Mouse (Mus musculus) intestine, postnatal 0 days (tissue): ENCODE measurements at regions not wholly inside any gene's neighbourhood (a gene's known extent, or its start where the extent isn't known, plus 50 kb on each side); places are given as distances from the start of the nearest gene placed in this dataset.

Source experiments
- ATAC-seq: fragments of 200-750 bp; cut with Nextera tagmentation; 2 replicates; pipeline ENCODE4 v1.8.0; 2017; ENCODE audit warnings: mild to moderate bottlenecking, moderate TSS enrichment, moderate library complexity
- H3K27ac ChIP-seq: fragments of 300-500 bp; sonication (generic); 2 replicates; pipeline ENCODE4 v1.5.1; 2014; ENCODE audit warnings: mild to moderate bottlenecking, low read depth, low read length, moderate library complexity
- H3K27me3 ChIP-seq: fragments of 300-500 bp; sonication (generic); replicated peaks from 2 replicates; pipeline ENCODE4 v1.6.1; 2014; ENCODE audit warnings: low read length, mixed read lengths; ENCODE audit not compliant: control insufficient read depth, insufficient read depth
- H3K36me3 ChIP-seq: fragments of 300-500 bp; sonication (generic); 2 replicates; pipeline ENCODE4 v1.6.1; 2014; ENCODE audit warnings: mild to moderate bottlenecking, moderate library complexity; ENCODE audit not compliant: control insufficient read depth, insufficient read depth
- H3K4me1 ChIP-seq: fragments of 300-500 bp; sonication (generic); replicated peaks from 2 replicates; pipeline ENCODE4 v1.6.1; 2014; ENCODE audit warnings: antibody characterized with exemption, low read length, mixed read lengths; ENCODE audit not compliant: control insufficient read depth, insufficient read depth
- H3K4me2 ChIP-seq: fragments of 300-500 bp; sonication (generic); replicated peaks from 2 replicates; pipeline ENCODE4 v1.6.1; 2014; ENCODE audit warnings: low read depth, mild to moderate bottlenecking, moderate library complexity
- H3K4me3 ChIP-seq: fragments of 300-500 bp; sonication (generic); 2 replicates; pipeline ENCODE4 v1.5.1; 2014; ENCODE audit warnings: low read depth, low read length
- H3K9ac ChIP-seq: fragments of 300-500 bp; sonication (generic); 2 replicates; pipeline ENCODE4 v1.6.1; 2014; ENCODE audit warnings: mild to moderate bottlenecking, low read depth, low read length
- H3K9me3 ChIP-seq: fragments of 300-500 bp; sonication (generic); 2 replicates; pipeline ENCODE4 v1.6.1; 2016; ENCODE audit warnings: mixed run types; ENCODE audit not compliant: control insufficient read depth
- CTCF ChIP-seq: sonication (generic); IDR thresholded peaks from 2 replicates; pipeline ENCODE4 v1.5.1; 2016; ENCODE audit warnings: low read depth, mild to moderate bottlenecking, control low read depth, antibody characterized with exemption, moderate library complexity
- WGBS: fragments of 180-500 bp; shearing (Covaris S2); extraction: QIAGEN DNeasy Blood & Tissue Kit; methylation state at CpG from one replicate; pipeline ENCODE4 v1.1.7; 2014; 5-methylcytosine and 5-hydroxymethylcytosine counted together

DNA sequence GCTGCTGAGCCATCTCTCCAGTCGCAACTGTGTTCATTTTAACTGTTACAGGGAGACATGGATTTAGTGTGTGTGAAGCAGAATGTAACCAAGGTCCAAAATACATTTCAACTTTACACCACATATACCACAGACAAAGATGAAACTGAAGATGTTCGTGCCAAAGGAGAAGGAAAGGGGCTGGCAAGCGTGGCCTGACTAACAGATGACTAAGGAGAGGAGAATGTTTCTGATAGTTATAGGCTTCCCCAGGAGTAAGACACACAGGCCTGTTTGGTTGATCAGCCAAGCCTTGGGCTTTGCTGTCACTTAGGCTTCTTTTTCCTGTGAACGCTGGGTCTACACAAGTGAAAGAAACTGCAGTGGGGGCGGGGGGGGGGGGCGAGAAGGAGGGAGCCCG, 189.8 kb downstream of the Btg1 start:
- Histone ChIP-seq H3K27me3 (no peaks in the 10 kb centered on the region), H3K27ac (no peak overlapping the region), H3K9ac (no peak overlapping the region), H3K36me3 (no peaks in the 10 kb centered on the region), H3K9me3 (no peaks in the 10 kb centered on the region), H3K4me2 (no peak overlapping the region), H3K4me3 (no peak overlapping the region), H3K4me1 (no peaks in the 10 kb centered on the region)
- no peak for ATAC-seq
- no peak for TF ChIP-seq CTCF
- 70% methylated on average over 5 of the region's 7 CpGs for WGBS

DNA sequence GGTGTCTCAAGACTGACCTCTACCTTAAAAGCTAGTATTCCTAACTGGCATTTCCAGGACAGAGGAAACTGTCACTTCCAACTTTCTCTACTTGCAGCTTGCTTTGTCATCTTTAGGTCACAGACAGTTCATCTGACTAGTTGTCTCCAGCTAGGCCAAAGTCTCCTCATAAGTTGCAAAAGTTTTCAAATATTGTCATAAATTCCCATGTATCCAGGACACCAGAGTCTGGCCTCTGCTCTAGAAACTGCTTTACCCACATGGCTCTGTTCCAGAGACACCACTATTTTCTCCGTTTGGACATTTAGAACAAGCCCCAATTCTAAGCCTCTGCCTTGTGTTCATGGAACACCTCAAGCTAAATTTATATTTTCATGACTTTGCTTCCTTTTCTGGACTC, 205.0 kb downstream of the Btg1 start:
- ATAC-seq: no peak
- Histone ChIP-seq H3K9ac (no peak overlapping the region), H3K27me3 (no peaks in the 10 kb centered on the region), H3K4me2 (no peak overlapping the region), H3K27ac (no peak overlapping the region), H3K36me3 (no peaks in the 10 kb centered on the region), H3K4me1 (no peaks in the 10 kb centered on the region), H3K4me3 (no peak overlapping the region), H3K9me3 (no peaks in the 10 kb centered on the region)
- TF ChIP-seq CTCF: no peak
- 49% methylated on average over 1 of the region's 1 CpGs for WGBS

DNA sequence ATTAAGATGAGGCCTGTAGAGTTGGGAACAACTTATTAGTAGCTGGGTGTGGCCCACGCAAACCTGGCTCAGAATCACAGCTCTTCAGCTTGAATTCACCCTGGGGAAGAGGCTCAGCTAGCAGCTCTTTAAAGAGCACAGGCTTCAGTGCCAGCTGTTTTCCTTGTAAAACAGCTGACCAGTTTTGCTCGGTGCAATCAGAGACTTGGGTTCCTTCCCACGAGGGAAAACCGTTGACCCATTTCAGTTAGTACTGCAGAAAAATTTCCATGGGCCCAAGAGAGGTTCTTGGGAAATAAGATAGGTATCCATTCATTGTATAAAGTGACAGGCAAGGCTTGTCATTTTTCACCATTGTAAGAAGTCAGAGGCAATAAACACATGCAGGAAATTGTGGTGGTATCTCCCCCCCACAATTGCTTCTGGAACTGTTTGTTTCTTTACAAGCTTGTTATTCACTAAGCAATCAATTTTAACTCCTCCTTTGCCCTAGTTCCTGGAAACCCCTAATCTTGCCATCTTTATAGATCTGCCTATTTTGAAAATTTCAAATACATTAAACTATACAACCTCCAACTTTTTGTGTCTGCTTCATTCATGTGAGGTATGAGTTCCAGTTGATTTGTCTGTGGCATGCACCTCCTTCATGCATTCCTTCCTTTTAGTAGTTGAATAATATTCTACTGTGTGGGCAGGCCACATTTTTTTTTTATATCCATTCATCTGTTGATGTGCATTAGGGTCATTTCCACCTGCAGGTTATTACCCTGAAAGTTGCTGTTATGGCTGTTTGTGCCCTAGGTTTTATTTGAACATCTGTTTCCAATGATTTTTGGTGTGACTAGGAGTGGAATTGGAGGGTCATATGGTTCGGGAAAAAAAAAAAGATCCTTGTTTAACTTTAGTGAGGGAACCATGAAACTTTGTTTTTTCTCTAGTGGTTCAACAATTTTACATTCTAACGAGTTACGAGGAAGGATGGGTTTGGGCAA, 205.8 kb downstream of the Btg1 start:
- no peak overlapping the region for H3K4me3 ChIP-seq

DNA sequence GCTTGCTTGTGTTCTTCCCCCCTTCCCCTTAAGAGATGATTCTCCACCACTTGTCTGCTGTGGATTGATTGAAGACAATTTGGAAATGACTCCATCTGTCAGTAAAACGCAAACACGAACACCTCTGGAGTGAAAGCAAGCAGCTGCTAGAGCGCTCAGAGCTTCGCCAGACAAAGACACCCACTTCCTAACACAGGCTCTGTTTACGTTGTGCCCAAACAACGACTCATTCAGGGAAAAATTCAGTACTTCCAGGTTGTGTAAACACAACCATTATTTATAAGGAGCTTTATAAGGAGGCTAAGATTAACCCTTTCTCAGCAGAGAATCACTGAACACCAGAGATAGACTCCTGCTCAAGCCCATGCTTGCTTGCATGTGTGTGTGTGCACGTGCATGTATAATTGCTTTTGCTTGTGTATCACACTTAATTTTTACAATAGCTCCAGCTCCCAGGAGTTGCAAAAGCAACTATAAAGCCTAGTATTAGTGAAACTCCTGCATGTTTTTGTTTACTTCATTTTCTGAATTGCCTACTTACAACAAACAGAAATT, 209.5 kb downstream of the Btg1 start:
- 24% methylated on average over 7 of the region's 7 CpGs for WGBS
- H3K9me3 ChIP-seq: no peaks in the 10 kb centered on the region
- H3K9ac ChIP-seq: no peak overlapping the region
- no peaks in the 10 kb centered on the region for H3K27me3 ChIP-seq
- no peaks in the 10 kb centered on the region for H3K4me1 ChIP-seq
- no peak for TF ChIP-seq CTCF
- H3K4me2 ChIP-seq: no peak overlapping the region
- no peak overlapping the region for H3K4me3 ChIP-seq
- no peaks in the 10 kb centered on the region for H3K36me3 ChIP-seq
- no peak for ATAC-seq
- H3K27ac ChIP-seq: no peak overlapping the region

More for the DNA sequence above, 205.8 kb downstream of the Btg1 start:
- Histone ChIP-seq H3K9ac (no peak overlapping the region), H3K27me3 (no peaks in the 10 kb centered on the region), H3K4me1 (no peaks in the 10 kb centered on the region), H3K36me3 (no peaks in the 10 kb centered on the region), H3K4me2 (no peak overlapping the region), H3K9me3 (no peaks in the 10 kb centered on the region), H3K27ac (no peak overlapping the region)
- no peak for TF ChIP-seq CTCF
- ATAC-seq: no peak
- WGBS: 58% methylated on average over 7 of the region's 7 CpGs

DNA sequence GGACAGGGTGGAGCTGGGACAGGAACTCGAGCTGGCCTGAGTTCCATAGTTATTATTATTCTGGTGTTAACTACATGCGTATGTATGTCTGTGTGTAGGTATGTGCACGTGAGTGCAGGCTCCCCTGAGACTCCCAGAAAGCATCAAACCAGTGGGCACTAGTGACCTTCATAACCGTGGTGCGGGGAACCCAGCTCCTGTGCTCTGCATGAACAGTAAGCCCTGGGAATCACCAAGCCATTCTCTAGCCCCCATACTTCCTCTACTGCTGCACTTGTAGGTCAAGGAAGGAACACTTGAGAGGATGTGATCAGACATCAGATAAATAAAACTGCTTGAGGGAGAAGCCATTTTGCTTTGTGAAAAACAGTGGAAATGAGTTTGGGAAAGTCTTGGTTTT, 211.2 kb downstream of the Btg1 start:
- no peaks in the 10 kb centered on the region for H3K4me1 ChIP-seq
- H3K27ac ChIP-seq: no peak overlapping the region
- no peaks in the 10 kb centered on the region for H3K9me3 ChIP-seq
- H3K9ac ChIP-seq: no peak overlapping the region
- H3K36me3 ChIP-seq: no peaks in the 10 kb centered on the region
- WGBS: 86% methylated on average over 5 of the region's 5 CpGs
- H3K4me2 ChIP-seq: no peak overlapping the region
- TF ChIP-seq CTCF: no peak
- no peak for ATAC-seq
- H3K4me3 ChIP-seq: no peak overlapping the region
- H3K27me3 ChIP-seq: no peaks in the 10 kb centered on the region

DNA sequence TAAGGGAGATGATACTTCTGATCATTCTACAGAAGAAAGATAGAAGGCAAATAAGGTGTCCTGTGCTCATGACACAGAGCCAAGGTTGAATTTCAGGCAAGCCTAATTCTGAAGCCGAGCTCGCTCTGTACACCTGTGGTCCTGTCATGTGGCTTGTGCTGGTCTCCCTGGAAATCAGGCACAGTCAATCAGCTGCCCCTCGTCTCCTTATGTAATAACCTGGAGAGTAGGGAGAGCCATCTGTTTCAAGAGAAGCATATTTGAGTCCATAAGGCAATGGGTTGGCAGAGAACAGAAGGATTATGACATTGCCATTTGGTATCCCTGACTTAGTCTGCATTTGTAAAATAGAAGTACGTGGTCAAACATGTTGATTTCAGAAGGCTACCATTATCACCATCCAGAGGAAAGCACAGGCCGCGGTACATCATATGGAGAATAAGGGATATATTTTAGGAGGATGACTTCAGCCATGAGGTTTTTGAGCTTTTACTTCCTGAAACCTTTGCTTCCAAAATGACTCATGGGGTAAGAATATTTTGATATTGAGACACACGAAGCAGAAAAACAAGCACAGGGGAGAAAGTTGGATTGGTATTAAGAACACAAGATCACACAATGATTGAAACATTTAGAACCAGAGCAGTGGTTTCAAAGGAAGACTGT, 211.9 kb downstream of the Btg1 start:
- Histone ChIP-seq H3K4me1 (no peaks in the 10 kb centered on the region), H3K27ac (no peak overlapping the region), H3K9ac (no peak overlapping the region), H3K27me3 (no peaks in the 10 kb centered on the region), H3K9me3 (no peaks in the 10 kb centered on the region), H3K4me2 (no peak overlapping the region), H3K4me3 (no peak overlapping the region), H3K36me3 (no peaks in the 10 kb centered on the region)
- WGBS: 88% methylated on average over 7 of the region's 7 CpGs
- ATAC-seq: no peak
- no peak for TF ChIP-seq CTCF
